Mouse (Mus musculus) skeletal muscle tissue, postnatal 0 days (tissue): Measurements from ENCODE around the gene Ift27. TPM values are rescaled to one million over a fixed set of nuclear protein-coding genes. Genes with fewer than 3 reads are reported as not detected.

Experiments used
- polyA plus RNA-seq: library from polyadenylated mRNA; unstranded; fragments of >200 nt; fragmentation: Nextera tagmentation; extraction: Ambion mirVana; gene quantifications from 2 replicates; pipeline ENCODE4 v1.2.1, GENCODE M21; 2015

Ift27 gene
- 44.9 and 45.5 TPM in 2 replicates for polyA plus RNA-seq

GRCm38 (mm10) chr15:78173972-78174886, at the start of gene Ift27:
Ift27 (minus strand) TSS chr15:78174107.

DNA sequence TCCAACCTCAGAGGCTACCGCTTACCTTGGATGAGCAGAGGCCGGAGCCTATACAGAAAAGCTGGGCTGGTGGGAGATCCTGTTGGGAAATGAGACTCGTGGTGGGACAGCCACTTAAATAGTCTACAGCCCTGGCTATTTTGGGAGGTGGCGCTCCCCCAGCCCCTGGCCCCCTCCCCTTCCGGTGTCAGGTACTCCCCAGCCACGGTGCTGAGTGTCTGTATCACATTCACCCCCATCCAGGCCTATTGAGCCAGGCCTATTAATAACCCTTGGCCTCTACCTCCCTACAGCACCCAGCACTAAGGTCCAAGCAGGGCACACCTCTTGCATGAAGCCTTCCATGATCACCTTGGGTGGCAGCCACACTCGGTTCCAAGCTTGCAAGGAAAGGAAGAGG, 32.4 kb upstream of the Ift27 start, which contains the start of gene Pvalb:
Pvalb (minus strand) TSS at position 89 of the 400 bp plus-strand sequence.

GRCm38 (mm10) chr15:78119704-78120103, 54.2 kb downstream of the Ift27 start, which contains the start of gene Cacng2:
Cacng2 (minus strand) TSS chr15:78120028.

Other genes with a start within 250 kb of the Ift27 start
- 260 and 262 TPM in 2 replicates for gene Txn2, start 245.1 kb downstream of the Ift27 start, polyA plus RNA-seq
- gene Foxred2, start 217.4 kb downstream of the Ift27 start, polyA plus RNA-seq: 0.29 and 0.60 TPM in 2 replicates
- 97.3 and 102 TPM in 2 replicates for gene Eif3d, start 203.3 kb downstream of the Ift27 start, polyA plus RNA-seq
- not detected in 2 replicates for gene Cacng2, start 54.1 kb downstream of the Ift27 start, polyA plus RNA-seq
- 88.3 and 98.0 TPM in 2 replicates for gene Pvalb, start 32.3 kb upstream of the Ift27 start, polyA plus RNA-seq
- 3.2 and 3.4 TPM in 2 replicates for gene Ncf4, start 70.7 kb upstream of the Ift27 start, polyA plus RNA-seq
- gene Csf2rb2, start 131.6 kb upstream of the Ift27 start, polyA plus RNA-seq: 1.3 TPM in 2 replicates
- gene Csf2rb, start 151.6 kb upstream of the Ift27 start, polyA plus RNA-seq: 2.7 and 4.1 TPM in 2 replicates
- gene Tex33, start 221.8 kb upstream of the Ift27 start, polyA plus RNA-seq: not detected in 2 replicates
- 20.1 and 42.8 TPM in 2 replicates for gene Tst, start 231.8 kb upstream of the Ift27 start, polyA plus RNA-seq
- 1.2 TPM in 2 replicates for gene Mpst, start 232.3 kb upstream of the Ift27 start, polyA plus RNA-seq